Mouse (Mus musculus): ENCODE measurements around the gene Eya2. TPM values are rescaled to one million over a fixed set of nuclear protein-coding genes. Genes with fewer than 3 reads are reported as not detected.

Gene Eya2
- polyA plus RNA-seq, 1 experiment: 12.4 TPM

GRCm38 (mm10) chr2:165595676-165596070 is 841 bp downstream of the Eya2 start:
- no peak for DNase-seq (ENCODE audit: low spot score)

GRCm38 (mm10) chr2:165596141-165596540 is 1.3 kb downstream of the Eya2 start:
- DNase-seq (ENCODE audit: low spot score): no peak

GRCm38 (mm10) chr2:165597536-165597935 is 2.7 kb downstream of the Eya2 start:
- no peak for DNase-seq (ENCODE audit: low spot score)

- no peak for DNase-seq (ENCODE audit: low spot score)
Measured at GRCm38 (mm10) chr2:165598139-165598538, 3.3 kb downstream of the Eya2 start.

- no peak for DNase-seq (ENCODE audit: low spot score)
Measured at GRCm38 (mm10) chr2:165599566-165599965, 4.7 kb downstream of the Eya2 start.

GRCm38 (mm10) chr2:165600926-165601325 is 6.1 kb downstream of the Eya2 start:
- DNase-seq (ENCODE audit: low spot score): no peak

- DNase-seq (ENCODE audit: low spot score): no peak
Measured at GRCm38 (mm10) chr2:165601605-165602004, 6.8 kb downstream of the Eya2 start.

GRCm38 (mm10) chr2:165603775-165604174 is 8.9 kb downstream of the Eya2 start:
- DNase-seq (ENCODE audit: low spot score): no peak

- DNase-seq (ENCODE audit: low spot score): no peak
Measured at GRCm38 (mm10) chr2:165611551-165612253, 16.9 kb downstream of the Eya2 start.

GRCm38 (mm10) chr2:165613741-165614339 is 19.0 kb downstream of the Eya2 start:
- no peak for DNase-seq (ENCODE audit: low spot score)

GRCm38 (mm10) chr2:165621488-165621887 is 26.7 kb downstream of the Eya2 start:
- DNase-seq (ENCODE audit: low spot score): no peak

GRCm38 (mm10) chr2:165622596-165622995 is 27.8 kb downstream of the Eya2 start:
- DNase-seq (ENCODE audit: low spot score): no peak

- DNase-seq (ENCODE audit: low spot score): no peak
Measured at GRCm38 (mm10) chr2:165626826-165627225, 32.0 kb downstream of the Eya2 start.

- no peak for DNase-seq (ENCODE audit: low spot score)
Measured at GRCm38 (mm10) chr2:165627974-165628373, 33.1 kb downstream of the Eya2 start.

GRCm38 (mm10) chr2:165629900-165630299 is 35.1 kb downstream of the Eya2 start:
- DNase-seq (ENCODE audit: low spot score): no peak

GRCm38 (mm10) chr2:165633011-165633785 is 38.4 kb downstream of the Eya2 start:
- DNase-seq (ENCODE audit: low spot score): no peak

- no peak for DNase-seq (ENCODE audit: low spot score)
Measured at GRCm38 (mm10) chr2:165634481-165634880, 39.6 kb downstream of the Eya2 start.

GRCm38 (mm10) chr2:165639075-165639755 is 44.4 kb downstream of the Eya2 start:
- no peak for DNase-seq (ENCODE audit: low spot score)

GRCm38 (mm10) chr2:165641909-165642505 is 47.2 kb downstream of the Eya2 start:
- no peak for DNase-seq (ENCODE audit: low spot score)

- DNase-seq (ENCODE audit: low spot score): no peak
Measured at GRCm38 (mm10) chr2:165643596-165643995, 48.8 kb downstream of the Eya2 start.

- no peak for DNase-seq (ENCODE audit: low spot score)
Measured at GRCm38 (mm10) chr2:165644057-165644456, 49.2 kb downstream of the Eya2 start.

- DNase-seq (ENCODE audit: low spot score): no peak
Measured at GRCm38 (mm10) chr2:165651031-165651430, 56.2 kb downstream of the Eya2 start.

Measured in urinary bladder, adult 2 months (tissue).